Mouse (Mus musculus): ENCODE measurements around the gene Nek7. TPM values are rescaled to one million over a fixed set of nuclear protein-coding genes. Genes with fewer than 3 reads are reported as not detected.
A peak's percentile ranks its signal among the peaks of the same experiment; 100 is the strongest.

Gene Nek7
- polyA plus RNA-seq, 1 experiment from 2014 or later = 22.2 TPM

DNA sequence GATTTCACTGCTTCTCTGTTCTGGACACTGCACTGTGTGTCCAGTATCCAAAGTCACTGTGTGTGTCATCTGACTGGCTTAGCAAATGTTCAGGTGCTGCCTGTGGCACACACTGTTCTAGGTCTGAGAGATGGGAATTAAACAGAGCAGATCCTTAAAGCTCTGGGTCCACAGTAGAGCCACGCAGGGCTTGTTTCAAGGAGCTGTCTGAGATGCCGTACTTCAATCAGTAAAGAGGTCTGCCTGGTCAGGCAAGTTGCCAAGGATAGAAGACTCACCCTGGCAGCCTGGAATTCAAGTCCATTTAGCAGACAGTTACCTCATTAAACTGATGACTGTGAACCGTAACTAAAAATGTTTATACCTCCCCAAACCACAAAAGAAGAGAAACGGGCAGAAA, 112.9 kb downstream of the Nek7 start:
- Histone ChIP-seq H3K27ac (ENCODE audit: low read depth) (no peak overlapping the region), H3K9ac (replicated peaks) (no peak overlapping the region), H3K4me1 (ENCODE audit: insufficient read depth) (peaks cover 18% of the 10 kb centered on the region), H3K27me3 (ENCODE audit: insufficient read depth, low read length) (no peaks in the 10 kb centered on the region), H3K9me3 (ENCODE audit: low read length) (no peaks in the 10 kb centered on the region), H3K4me3 (ENCODE audit: low read depth, low read length) (no peak overlapping the region), H3K4me2 (ENCODE audit: low read depth, low read length) (no peak overlapping the region), H3K36me3 (replicated peaks; ENCODE audit: insufficient read depth, low read length) (no peaks in the 10 kb centered on the region; the same call in 1 of the 2 replicates)
- no peak for TF ChIP-seq CTCF (IDR thresholded peaks at IDR 0.05; ENCODE audit: low read depth)
- TF ChIP-seq EP300 (IDR thresholded peaks at IDR 0.05; ENCODE audit: low read depth) = no peak
- DNase-seq (no peak), ATAC-seq (no peak)
- WGBS (ENCODE audit: insufficient replicate concordance) = 74% methylated on average over 4 of the region's 4 CpGs

DNA sequence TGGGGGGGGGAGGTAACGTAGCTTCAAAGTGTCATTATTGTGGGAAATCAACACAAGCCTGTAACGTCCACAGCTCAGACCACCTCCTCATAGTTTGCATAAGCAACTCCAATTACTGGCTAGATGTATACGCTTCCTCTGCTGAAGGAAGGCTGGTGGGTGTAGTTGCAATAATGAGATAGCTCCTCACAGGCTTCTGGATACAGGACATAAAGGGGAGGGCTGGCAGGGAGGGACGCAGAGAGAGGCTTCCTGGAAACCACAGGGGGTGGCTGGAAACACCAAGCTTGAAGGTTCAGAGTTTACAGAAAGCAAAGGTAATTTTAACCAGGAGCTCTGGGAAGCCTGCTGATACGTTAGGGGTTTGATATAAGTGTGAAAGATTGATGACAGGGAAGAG, 115.7 kb downstream of the Nek7 start:
- 73% methylated on average over 5 of the region's 5 CpGs for WGBS (ENCODE audit: insufficient replicate concordance)

DNA sequence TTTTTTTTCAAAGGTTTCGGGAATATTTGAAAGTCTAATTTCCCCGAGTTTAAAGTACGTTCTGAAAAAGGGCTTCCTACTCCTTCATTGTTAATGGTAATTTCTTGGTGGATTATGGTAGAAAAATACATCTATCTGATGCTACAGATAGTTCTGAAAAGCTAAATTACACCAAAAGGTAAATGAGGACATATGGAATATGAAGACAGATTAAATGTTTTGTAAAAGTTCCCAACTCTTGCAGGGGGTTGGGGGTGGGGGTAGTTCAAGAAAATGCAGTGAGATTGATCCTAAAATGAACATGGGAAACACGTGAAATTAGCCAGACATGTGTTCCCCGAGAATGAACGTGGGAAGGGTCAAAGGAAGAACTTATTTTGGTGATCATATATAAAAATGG, 119.2 kb downstream of the Nek7 start:
- Histone ChIP-seq H3K36me3 (replicated peaks; ENCODE audit: insufficient read depth, low read length) (peaks cover 15% of the 10 kb centered on the region), H3K27me3 (ENCODE audit: insufficient read depth, low read length) (no peaks in the 10 kb centered on the region), H3K9ac (replicated peaks) (no peak overlapping the region), H3K4me1 (ENCODE audit: insufficient read depth) (no peaks in the 10 kb centered on the region), H3K9me3 (ENCODE audit: low read length) (no peaks in the 10 kb centered on the region), H3K4me3 (ENCODE audit: low read depth, low read length) (no peak overlapping the region), H3K27ac (ENCODE audit: low read depth) (no peak overlapping the region), H3K4me2 (ENCODE audit: low read depth, low read length) (no peak overlapping the region)
- no peak for ATAC-seq
- WGBS (ENCODE audit: insufficient replicate concordance) = 81% methylated on average over 6 of the region's 6 CpGs
- no peak for TF ChIP-seq EP300 (IDR thresholded peaks at IDR 0.05; ENCODE audit: low read depth)
- TF ChIP-seq CTCF (IDR thresholded peaks at IDR 0.05; ENCODE audit: low read depth) = no peak
- no peak for DNase-seq

More for the DNA sequence above, 115.7 kb downstream of the Nek7 start:
- H3K27me3 ChIP-seq (ENCODE audit: insufficient read depth, low read length) = no peaks in the 10 kb centered on the region
- no peak for ATAC-seq
- peaks cover 4% of the 10 kb centered on the region for H3K36me3 ChIP-seq (replicated peaks; ENCODE audit: insufficient read depth, low read length)
- H3K27ac ChIP-seq (ENCODE audit: low read depth) = no peak overlapping the region
- no peaks in the 10 kb centered on the region for H3K4me1 ChIP-seq (ENCODE audit: insufficient read depth)
- H3K9ac ChIP-seq (replicated peaks) = no peak overlapping the region
- no peak for TF ChIP-seq CTCF (IDR thresholded peaks at IDR 0.05; ENCODE audit: low read depth)
- no peak for TF ChIP-seq EP300 (IDR thresholded peaks at IDR 0.05; ENCODE audit: low read depth)
- DNase-seq = no peak
- H3K4me3 ChIP-seq (ENCODE audit: low read depth, low read length) = no peak overlapping the region
- H3K4me2 ChIP-seq (ENCODE audit: low read depth, low read length) = no peak overlapping the region
- no peaks in the 10 kb centered on the region for H3K9me3 ChIP-seq (ENCODE audit: low read length)

DNA sequence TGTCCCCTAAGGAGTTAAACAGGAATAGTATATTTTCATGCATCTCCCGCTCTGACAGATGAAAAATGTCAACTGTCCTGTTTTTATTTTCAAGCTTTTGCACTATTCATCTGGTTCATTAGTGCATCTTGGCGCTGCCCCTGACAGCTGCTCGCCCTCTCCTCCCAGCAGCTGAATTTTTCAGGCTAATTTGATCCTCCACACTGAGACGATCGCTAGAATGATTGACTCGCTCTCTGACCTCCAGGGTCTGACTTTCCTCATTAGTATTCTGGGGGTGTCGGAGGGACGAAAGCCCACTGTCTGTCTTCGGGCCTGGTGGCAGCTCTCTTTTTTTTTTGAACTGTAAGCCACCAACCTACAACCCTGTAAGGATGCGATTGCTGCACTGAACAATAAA, 119.8 kb downstream of the Nek7 start:
- no peaks in the 10 kb centered on the region for H3K9me3 ChIP-seq (ENCODE audit: low read length)
- H3K36me3 ChIP-seq (replicated peaks; ENCODE audit: insufficient read depth, low read length) = peaks cover 15% of the 10 kb centered on the region
- H3K27ac ChIP-seq (ENCODE audit: low read depth) = no peak overlapping the region
- H3K4me1 ChIP-seq (ENCODE audit: insufficient read depth) = no peaks in the 10 kb centered on the region
- TF ChIP-seq EP300 (IDR thresholded peaks at IDR 0.05; ENCODE audit: low read depth) (no peak), CTCF (IDR thresholded peaks at IDR 0.05; ENCODE audit: low read depth) (no peak)
- DNase-seq = no peak
- no peak overlapping the region for H3K4me2 ChIP-seq (ENCODE audit: low read depth, low read length)
- H3K4me3 ChIP-seq (ENCODE audit: low read depth, low read length) = no peak overlapping the region
- no peak overlapping the region for H3K9ac ChIP-seq (replicated peaks)
- ATAC-seq = no peak
- H3K27me3 ChIP-seq (ENCODE audit: insufficient read depth, low read length) = no peaks in the 10 kb centered on the region
- 83% methylated on average over 10 of the region's 10 CpGs for WGBS (ENCODE audit: insufficient replicate concordance)

DNA sequence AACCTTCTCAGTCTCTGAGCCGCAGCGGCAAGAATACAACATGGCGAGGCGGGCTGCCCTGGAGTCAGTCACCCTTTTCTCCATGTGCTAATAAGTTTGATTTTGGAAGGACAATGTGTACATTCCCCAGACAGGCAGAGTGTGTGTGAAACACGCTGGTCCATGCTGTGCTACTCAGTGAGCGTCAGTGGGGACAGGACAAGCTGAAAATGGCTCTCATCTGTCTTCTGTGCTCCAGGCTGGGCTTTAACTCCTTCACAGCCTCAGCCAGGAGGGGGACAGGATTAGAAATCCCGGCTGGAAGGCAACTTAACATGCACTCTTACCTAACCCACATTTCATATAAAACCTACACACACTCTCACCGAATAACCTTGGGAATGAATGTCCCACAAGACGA, 120.5 kb downstream of the Nek7 start:
- DNase-seq = no peak
- TF ChIP-seq CTCF (IDR thresholded peaks at IDR 0.05; ENCODE audit: low read depth) (no peak), EP300 (IDR thresholded peaks at IDR 0.05; ENCODE audit: low read depth) (no peak)
- Histone ChIP-seq H3K36me3 (replicated peaks; ENCODE audit: insufficient read depth, low read length) (peaks cover 15% of the 10 kb centered on the region), H3K27me3 (ENCODE audit: insufficient read depth, low read length) (no peaks in the 10 kb centered on the region), H3K27ac (ENCODE audit: low read depth) (no peak overlapping the region), H3K4me1 (ENCODE audit: insufficient read depth) (no peaks in the 10 kb centered on the region), H3K4me3 (ENCODE audit: low read depth, low read length) (no peak overlapping the region), H3K9me3 (ENCODE audit: low read length) (no peaks in the 10 kb centered on the region), H3K9ac (replicated peaks) (no peak overlapping the region), H3K4me2 (ENCODE audit: low read depth, low read length) (no peak overlapping the region)
- no peak for ATAC-seq
- WGBS (ENCODE audit: insufficient replicate concordance) = 83% methylated on average over 9 of the region's 9 CpGs

DNA sequence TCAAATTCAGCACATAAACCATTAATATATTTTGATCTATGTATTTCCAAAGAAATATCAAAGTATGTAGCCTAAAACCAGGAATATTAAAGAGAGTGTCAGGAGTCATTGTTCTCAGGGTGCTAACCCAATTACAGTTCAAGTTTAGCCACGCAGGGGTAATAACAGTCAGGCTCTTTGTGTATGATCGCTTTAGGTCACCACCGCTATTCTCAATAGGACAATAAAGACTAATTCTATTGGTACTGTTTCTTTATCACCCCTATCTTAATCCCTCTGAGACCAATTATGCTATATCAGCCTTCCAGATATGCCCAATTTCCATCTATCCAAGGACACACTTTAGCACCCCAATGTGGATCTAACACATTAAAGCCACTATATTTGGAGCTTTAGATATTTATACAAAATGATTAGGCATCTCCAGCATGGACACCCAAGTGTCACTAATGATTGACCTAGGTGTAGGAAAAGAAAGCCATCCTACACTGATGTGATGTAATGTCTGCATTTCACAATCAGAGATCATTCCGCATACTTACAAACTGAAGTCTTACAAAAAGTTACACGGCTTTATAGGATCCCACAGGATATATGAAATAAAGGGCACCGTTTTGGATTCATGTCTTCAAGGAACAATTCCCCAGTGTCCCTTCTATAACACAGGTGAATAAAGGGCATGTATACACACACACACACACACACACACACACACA, 128.4 kb downstream of the Nek7 start:
- no peaks in the 10 kb centered on the region for H3K9me3 ChIP-seq (ENCODE audit: low read length)
- H3K4me3 ChIP-seq (ENCODE audit: low read depth, low read length) = no peak overlapping the region
- H3K36me3 ChIP-seq (replicated peaks; ENCODE audit: insufficient read depth, low read length) = peaks cover 4% of the 10 kb centered on the region
- ATAC-seq (peak; percentile 41; the same call in 1 of the 2 replicates), DNase-seq (no peak)
- no peaks in the 10 kb centered on the region for H3K27me3 ChIP-seq (ENCODE audit: insufficient read depth, low read length)
- WGBS (ENCODE audit: insufficient replicate concordance) = 80% methylated on average over 6 of the region's 6 CpGs
- no peaks in the 10 kb centered on the region for H3K4me1 ChIP-seq (ENCODE audit: insufficient read depth)
- no peak overlapping the region for H3K9ac ChIP-seq (replicated peaks)
- TF ChIP-seq CTCF (IDR thresholded peaks at IDR 0.05; ENCODE audit: low read depth) (no peak), EP300 (IDR thresholded peaks at IDR 0.05; ENCODE audit: low read depth) (no peak)
- H3K27ac ChIP-seq (ENCODE audit: low read depth) = no peak overlapping the region
- H3K4me2 ChIP-seq (ENCODE audit: low read depth, low read length) = no peak overlapping the region

All from liver, postnatal 0 days (tissue).